8 mouse cellular contexts compared by ENCODE assay signal in the genomic region with DNA sequence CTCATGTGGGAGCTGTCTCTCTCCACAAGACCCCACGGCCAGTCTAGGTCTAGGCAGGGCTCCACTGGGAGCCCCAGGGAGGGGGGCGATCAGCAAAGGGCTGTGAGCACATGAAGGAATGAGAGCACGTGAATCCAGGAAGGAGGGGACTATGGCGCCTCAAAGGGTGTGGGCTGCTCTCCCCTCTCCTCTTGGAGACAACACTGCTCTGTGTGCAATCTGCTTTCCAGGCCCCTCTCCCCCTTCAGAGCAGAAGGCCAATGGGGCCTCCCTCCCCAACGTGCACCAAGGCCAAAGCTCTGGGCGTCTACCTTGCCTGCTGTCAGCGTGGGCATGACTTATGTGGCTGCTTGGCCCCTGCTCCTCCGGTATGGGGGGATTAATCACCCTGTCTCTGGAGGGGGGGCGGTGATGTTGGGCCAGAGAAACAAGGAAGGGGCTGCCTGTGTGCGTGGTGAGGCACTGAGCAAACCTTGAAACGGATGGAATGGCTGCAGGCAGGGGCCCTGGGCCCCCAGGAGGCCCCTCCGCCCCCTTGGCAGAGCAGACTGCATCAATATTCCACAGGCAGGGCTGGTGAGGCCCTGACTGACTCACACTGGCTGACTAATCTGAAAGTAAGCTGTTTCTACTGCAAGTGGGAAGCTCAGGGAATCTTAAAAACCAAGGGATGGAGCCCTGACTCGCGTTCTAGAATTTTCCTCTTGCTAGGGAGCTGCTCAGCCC. TPM values are rescaled to one million over a fixed set of nuclear protein-coding genes. Genes with fewer than 3 reads are reported as not detected.
DNase-seq lines count a peak whose midpoint lies in the region; ATAC-seq and TF ChIP-seq lines count a peak whose summit lies in the region.

No protein-coding gene starts in this region.

- ATAC-seq in heart, embryonic 13.5 days (ENCODE audit: extremely low read depth, insufficient number of reproducible peaks, low FRiP score, low TSS enrichment), result peak; percentile 45; the same call in 1 of the 2 replicates
- peak; percentile 88 for ATAC-seq in stomach, embryonic 15.5 days (ENCODE audit: insufficient read depth, low FRiP score, low read depth)

- no peak for TF ChIP-seq POLR2A in thymus, adult 2 months (IDR thresholded peaks at IDR 0.05; ENCODE audit: control insufficient read depth, extremely low read depth, insufficient read depth, low read length, poor library complexity)

- no peaks in the 10 kb centered on the region for H3K9me3 ChIP-seq in heart, embryonic 13.5 days
- H3K9me3 ChIP-seq in stomach, embryonic 15.5 days, result no peaks in the 10 kb centered on the region

- H3K27ac ChIP-seq in heart, embryonic 13.5 days (replicated peaks), result peak overlapping the region; percentile 84
- H3K27ac ChIP-seq in stomach, embryonic 15.5 days, result peak overlapping the region; percentile 96
- H3K27ac ChIP-seq in thymus, adult 2 months (ENCODE audit: control insufficient read depth, insufficient read depth, low read length), result no peak overlapping the region

- no peak overlapping the region for H3K4me3 ChIP-seq in heart, embryonic 13.5 days
- no peak overlapping the region for H3K4me3 ChIP-seq in stomach, embryonic 15.5 days (replicated peaks)
- H3K4me3 ChIP-seq in thymus, adult 2 months (ENCODE audit: control insufficient read depth, insufficient read depth, low read length), result no peak overlapping the region

- H3K4me2 ChIP-seq in heart, embryonic 13.5 days, result 0 out of 2 replicates have a peak overlapping the region, but pooled peaks have one; percentile 4
- H3K4me2 ChIP-seq in stomach, embryonic 15.5 days, result peak overlapping the region; percentile 28

- peak overlapping the region; percentile 16 for H3K9ac ChIP-seq in heart, embryonic 13.5 days
- no peak overlapping the region for H3K9ac ChIP-seq in stomach, embryonic 15.5 days

- WGBS in heart, embryonic 13.5 days, result 30% methylated on average over 14 of the region's 14 CpGs
- WGBS in stomach, embryonic 15.5 days, result 12% methylated on average over 14 of the region's 14 CpGs
- 59% methylated on average over 14 of the region's 14 CpGs for WGBS in thymus, adult 2 months

- peaks cover 45% of the 10 kb centered on the region for H3K4me1 ChIP-seq in heart, embryonic 13.5 days
- H3K4me1 ChIP-seq in stomach, embryonic 15.5 days, result peaks cover 51% of the 10 kb centered on the region
- no peaks in the 10 kb centered on the region for H3K4me1 ChIP-seq in thymus, adult 2 months (replicated peaks; ENCODE audit: control insufficient read depth, insufficient read depth, low read length)

- DNase-seq in heart, adult 9 months (ENCODE audit: low spot score in 2 of 2), result no peak
- DNase-seq in Muller cell, postnatal 12 days (ENCODE audit: inconsistent ontology term), result peak; percentile 71
- DNase-seq in fibroblast of lung, adult 2 months (ENCODE audit: low read depth), result peak; percentile 85
- DNase-seq in liver, result peak; percentile 62
- no peak for DNase-seq in layer of hippocampus, postnatal 25 days (ENCODE audit: extremely low spot score in 1 of 2, low spot score in 1 of 2)
- no peak for DNase-seq in thymus, adult 2 months

- H3K27me3 ChIP-seq in heart, embryonic 13.5 days (replicated peaks), result no peaks in the 10 kb centered on the region
- no peaks in the 10 kb centered on the region for H3K27me3 ChIP-seq in stomach, embryonic 15.5 days (replicated peaks)
- H3K27me3 ChIP-seq in thymus, adult 2 months (ENCODE audit: control insufficient read depth, insufficient read depth, low read length), result no peaks in the 10 kb centered on the region

- no peak for TF ChIP-seq CTCF in thymus, adult 2 months (IDR thresholded peaks at IDR 0.05; ENCODE audit: borderline replicate concordance, control insufficient read depth, extremely low read depth, insufficient read depth, low read length, poor library complexity)

- H3K36me3 ChIP-seq in heart, embryonic 13.5 days, result no peaks in the 10 kb centered on the region
- no peaks in the 10 kb centered on the region for H3K36me3 ChIP-seq in stomach, embryonic 15.5 days
- no peaks in the 10 kb centered on the region for H3K36me3 ChIP-seq in thymus, adult 2 months (ENCODE audit: control insufficient read depth, insufficient read depth, low read length)

RNA-seq across cellular contexts. Expression of a gene that starts 35.0 kb away (rescaled TPM):
- polyA plus RNA-seq in heart, embryonic 13.5 days (2015; fragmentation: Nextera tagmentation; extraction: Ambion mirVana), result 103 and 130 TPM in 2 replicates
- polyA plus RNA-seq in stomach, embryonic 15.5 days (2015; fragmentation: Nextera tagmentation; extraction: Ambion mirVana), result 487 and 492 TPM in 2 replicates
- total RNA-seq in layer of hippocampus, postnatal 25 days (2021), result 1 to 10 TPM; 3.4 to 6.7 TPM
- 2.2 and 4.1 TPM in 2 replicates for polyA plus RNA-seq in thymus, adult 2 months (2012; rRNA removed)

Comparison
In these comparisons a context has a peak if more than half of its experiments do, and no peak if none do; other contexts are left out.
1. DNase-seq: peak in Muller cell, postnatal 12 days (single experiment), fibroblast of lung, adult 2 months (single experiment) and liver (single experiment); none in heart, adult 9 months (0 of 2), layer of hippocampus, postnatal 25 days (0 of 2) and thymus, adult 2 months (single experiment).
2. RNA of a gene that starts 35.0 kb away (polyA plus RNA-seq): 487 to 492 TPM in stomach, embryonic 15.5 days and 103 to 130 TPM in heart, embryonic 13.5 days; 2.2 to 4.1 TPM in thymus, adult 2 months; every median in the first group is over 10 times any median in the second.